Mouse (Mus musculus) ES-E14 (cell line): Measurements from ENCODE around the gene Ssr1. TPM values are rescaled to one million over a fixed set of nuclear protein-coding genes. Genes with fewer than 3 reads are reported as not detected.

Source experiments
- DNase-seq: peaks from one replicate; pipeline ENCODE4 v3.0.0-alpha.2; 2013; ENCODE audit warnings: low read depth, low spot score
- H3K27ac ChIP-seq: 2 replicates; pipeline ENCODE4 v1.5.1; 2012; ENCODE audit warnings: low read depth, mild to moderate bottlenecking, low read length, moderate library complexity, mixed read lengths; ENCODE audit not compliant: poor library complexity, insufficient read depth, severe bottlenecking
- H3K36me3 ChIP-seq: 2 replicates; pipeline ENCODE4 v1.6.1; 2012; ENCODE audit warnings: mild to moderate bottlenecking, low read length, moderate library complexity, mixed read lengths; ENCODE audit not compliant: control insufficient read depth, poor library complexity, insufficient read depth, severe bottlenecking
- H3K4me1 ChIP-seq, 2 experiments: fragments of 150-350 bp in 1 of 2; sonication (generic) in 1 of 2; 2 replicates each; pipeline ENCODE4 v1.6.1; 2012; ENCODE audit warnings: low read length in 2 of 2, mild to moderate bottlenecking in 1 of 2, mixed read lengths in 1 of 2; ENCODE audit not compliant: control insufficient read depth in 2 of 2, insufficient read depth in 2 of 2, poor library complexity in 1 of 2
- H3K4me3 ChIP-seq, 2 experiments: fragments of 150-350 bp in 1 of 2; sonication (generic) in 1 of 2; 2 replicates each; pipeline ENCODE4 v1.5.1; 2012; ENCODE audit warnings: low read length in 2 of 2, low read depth in 1 of 2, mild to moderate bottlenecking in 1 of 2, mixed read lengths in 1 of 2; ENCODE audit not compliant: insufficient read depth in 1 of 2, poor library complexity in 1 of 2, severe bottlenecking in 1 of 2
- H3K9ac ChIP-seq: 2 replicates; pipeline ENCODE4 v1.6.1; 2012; ENCODE audit warnings: low read depth, mild to moderate bottlenecking, low read length, mixed read lengths; ENCODE audit not compliant: poor library complexity, insufficient read depth, severe bottlenecking
- H3K9me3 ChIP-seq: fragments of 150-350 bp; sonication (generic); 2 replicates; pipeline ENCODE4 v1.6.1; 2012; ENCODE audit warnings: low read depth, mild to moderate bottlenecking, low read length; ENCODE audit not compliant: control insufficient read depth, insufficient read depth
- CHD2 ChIP-seq: IDR thresholded peaks from 2 replicates; pipeline ENCODE4 v1.6.1; 2014; ENCODE audit warnings: mild to moderate bottlenecking, low read depth, low read length, inconsistent platforms
- HCFC1 ChIP-seq: IDR thresholded peaks from 2 replicates; pipeline ENCODE4 v1.6.1; 2012; ENCODE audit warnings: low read length, inconsistent platforms, borderline replicate concordance; ENCODE audit not compliant: insufficient read depth
- MAFK ChIP-seq: IDR thresholded peaks from 2 replicates; pipeline ENCODE4 v1.6.1; 2014; ENCODE audit warnings: mild to moderate bottlenecking, low read depth, low read length, inconsistent platforms; ENCODE audit not compliant: insufficient read depth
- ZC3H11A ChIP-seq: IDR thresholded peaks from 2 replicates; pipeline ENCODE4 v1.6.1; 2012; ENCODE audit warnings: low read depth, mild to moderate bottlenecking, inconsistent platforms, low read length, borderline replicate concordance
- ZNF384 ChIP-seq: IDR thresholded peaks from 2 replicates; pipeline ENCODE4 v1.6.1; 2012; ENCODE audit warnings: low read depth, low read length, inconsistent platforms
- in situ Hi-C, 2 experiments: fragments of 600-800 bp; cut with MboI; formaldehyde crosslinking; loops; one replicate each; pipeline ENCODE4 v1.15.1; 2025; ENCODE audit warnings: low sequenced_read_pairs in 2 of 2, inconsistent platforms in 1 of 2; ENCODE audit not compliant: unreplicated experiment in 2 of 2
- total RNA-seq: library from RNA; depleted of rRNA; stranded (reverse); fragments of 300-350 nt; gene quantifications from 2 replicates; pipeline ENCODE4 v1.2.3, GENCODE M21; 2012; rRNA removed

Ssr1 gene
- total RNA-seq, 1 experiment = 82.0 TPM

- in situ Hi-C loops = no loop called here
- H3K4me1 ChIP-seq = peaks cover 2 to 5% of the 10 kb centered on the region in 2 experiments; a peak in 1 of 4 replicates
- no peak overlapping the region for H3K27ac ChIP-seq
- TF ChIP-seq CHD2 = no peak
- DNase-seq = no peak
- no peak overlapping the region for H3K9ac ChIP-seq
- H3K4me3 ChIP-seq = no peak overlapping the region
- peaks cover 6% of the 10 kb centered on the region; the same call in 1 of the 2 replicates for H3K36me3 ChIP-seq
- H3K9me3 ChIP-seq = no peaks in the 10 kb centered on the region
Observed at GRCm38 (mm10) chr13:37923091-37923490, 70.9 kb downstream of the Ssr1 start.

- DNase-seq = no peak
- in situ Hi-C loops = no loop called here
- TF ChIP-seq MAFK (no peak), HCFC1 (no peak)
- Histone ChIP-seq H3K36me3 (peaks cover 24% of the 10 kb centered on the region; the same call in 1 of the 2 replicates), H3K9me3 (no peaks in the 10 kb centered on the region), H3K27ac (no peak overlapping the region), H3K4me1 (peaks cover 2 to 5% of the 10 kb centered on the region in 2 experiments; a peak in 1 of 4 replicates), H3K4me3 (no peak overlapping the region), H3K9ac (no peak overlapping the region)
Observed at GRCm38 (mm10) chr13:37920727-37921126, 73.3 kb downstream of the Ssr1 start.

- no peak overlapping the region for H3K9ac ChIP-seq
- in situ Hi-C loops = no loop called here
Observed at GRCm38 (mm10) chr13:37919711-37920277, 74.2 kb downstream of the Ssr1 start.

GRCm38 (mm10) chr13:37918336-37919261, 75.4 kb downstream of the Ssr1 start:
- peaks cover 22% of the 10 kb centered on the region; the same call in 1 of the 2 replicates for H3K36me3 ChIP-seq
- H3K4me3 ChIP-seq = no peak overlapping the region
- in situ Hi-C loops = no loop called here
- no peak for DNase-seq
- H3K9me3 ChIP-seq = no peaks in the 10 kb centered on the region
- no peak overlapping the region for H3K9ac ChIP-seq
- TF ChIP-seq HCFC1 (no peak), CHD2 (no peak), ZC3H11A (no peak), MAFK (no peak), ZNF384 (no peak)
- H3K4me1 ChIP-seq = no peaks in the 10 kb centered on the region; a peak in 1 of 4 replicates
- H3K27ac ChIP-seq = no peak overlapping the region

More at GRCm38 (mm10) chr13:37919711-37920277, 74.2 kb downstream of the Ssr1 start:
- Histone ChIP-seq H3K4me3 (no peak overlapping the region), H3K27ac (no peak overlapping the region), H3K4me1 (peaks cover 2 to 5% of the 10 kb centered on the region in 2 experiments; a peak in 1 of 4 replicates), H3K36me3 (peaks cover 24% of the 10 kb centered on the region; the same call in 1 of the 2 replicates), H3K9me3 (no peaks in the 10 kb centered on the region)
- TF ChIP-seq ZC3H11A (no peak), MAFK (no peak)
- DNase-seq = no peak

Other genes starting within 250 kb of the Ssr1 start
- gene Rreb1, start 215.8 kb downstream of the Ssr1 start, total RNA-seq = 14.7 and 16.5 TPM in 2 replicates
- 40.4 and 44.7 TPM in 2 replicates for gene Riok1, start 42.8 kb upstream of the Ssr1 start, total RNA-seq
- 0.48 and 0.54 TPM in 2 replicates for gene Cage1, start 42.9 kb upstream of the Ssr1 start, total RNA-seq
- gene Dsp, start 157.1 kb upstream of the Ssr1 start, total RNA-seq = 29.4 and 29.9 TPM in 2 replicates
- gene Snrnp48, start 210.7 kb upstream of the Ssr1 start, total RNA-seq = 74.8 and 83.8 TPM in 2 replicates